Mouse (Mus musculus) bone marrow, adult 2 months (tissue): ENCODE data around the gene Ninj1. TPM values are rescaled to one million over a fixed set of nuclear protein-coding genes. Genes with fewer than 3 reads are reported as not detected.

Experiments
- H3K27ac ChIP-seq: fragments of 200-500 bp; 2 replicates; pipeline ENCODE4 v1.5.1; 2012; ENCODE audit warnings: low read depth, mild to moderate bottlenecking, control low read depth, inconsistent platforms, low read length; ENCODE audit not compliant: control insufficient read depth, poor library complexity, insufficient read depth
- H3K4me1 ChIP-seq: fragments of 200-500 bp; 2 replicates; pipeline ENCODE4 v1.6.1; 2011; ENCODE audit warnings: low read length; ENCODE audit not compliant: control insufficient read depth, insufficient read depth
- H3K4me3 ChIP-seq: fragments of 200-500 bp; replicated peaks from 2 replicates; pipeline ENCODE3; 2011; ENCODE audit warnings: mild to moderate bottlenecking, low read depth, low read length, control low read depth; ENCODE audit not compliant: control insufficient read depth
- CTCF ChIP-seq: fragments of 200-500 bp; IDR thresholded peaks from 2 replicates; pipeline ENCODE4 v1.5.1; 2011; ENCODE audit warnings: low read length, control low read depth; ENCODE audit not compliant: control insufficient read depth, insufficient read depth
- POLR2A ChIP-seq: fragments of 200-500 bp; IDR thresholded peaks from 2 replicates; pipeline ENCODE4 v1.6.1; 2011; ENCODE audit warnings: low read depth, mild to moderate bottlenecking, control low read depth, low read length, borderline replicate concordance; ENCODE audit not compliant: control insufficient read depth
- WGBS: fragments of 180-500 bp; shearing (Covaris S2); methylation state at CpG from one replicate; pipeline ENCODE4 v1.1.7; 2018; 5-methylcytosine and 5-hydroxymethylcytosine counted together
- polyA plus RNA-seq: library from polyadenylated mRNA; stranded (reverse); fragments of >200 nt; gene quantifications from 2 replicates; pipeline ENCODE4 v1.2.4, GENCODE M21; 2011; ENCODE audit warnings: low replicate concordance; ENCODE audit not compliant: missing spikeins, insufficient read depth, insufficient read length

The Ninj1 gene
- 21.4 and 36.6 TPM in 2 replicates for polyA plus RNA-seq

- under 1% methylated on average over 84 of the region's 87 CpGs for WGBS
- TF ChIP-seq CTCF: no peak
- peak; percentile 84; the same call in 1 of the 2 replicates for TF ChIP-seq POLR2A
- peaks cover 13% of the 10 kb centered on the region for H3K4me1 ChIP-seq
- H3K4me3 ChIP-seq: peak within 1 kb of the TSS; percentile 82
- H3K27ac ChIP-seq: peak within 1 kb of the TSS; percentile 84
Measured at GRCm38 (mm10) chr13:49187288-49188218, at the start of gene Ninj1. Gene Ninj1, plus strand, starts transcription at chr13:49187485.

- Histone ChIP-seq H3K27ac (no peak overlapping the region), H3K4me3 (no peak overlapping the region), H3K4me1 (no peaks in the 10 kb centered on the region)
- 72% methylated on average over 4 of the region's 4 CpGs for WGBS
- no peak for TF ChIP-seq CTCF
- no peak for TF ChIP-seq POLR2A
Measured at GRCm38 (mm10) chr13:49140567-49140966, 46.7 kb upstream of the Ninj1 start.

DNA sequence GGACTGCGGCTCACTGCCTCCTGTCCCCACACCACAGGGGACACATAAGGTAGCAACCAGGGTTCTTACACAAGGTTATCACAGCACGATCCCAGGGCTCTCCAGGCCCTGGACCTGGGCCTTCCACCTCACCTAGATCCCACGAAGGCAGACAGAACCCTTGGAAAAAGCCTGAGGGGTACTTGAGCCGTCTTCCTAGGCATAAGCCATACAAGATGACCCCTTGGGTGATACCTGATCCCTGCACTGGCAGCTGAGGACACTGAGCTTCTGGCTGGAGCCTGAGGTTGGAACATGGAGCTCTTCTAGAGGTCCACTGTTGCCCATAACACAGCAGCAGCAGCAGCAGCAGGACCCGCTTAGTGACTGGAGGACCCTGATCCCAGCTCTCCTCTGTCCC, 44.9 kb upstream of the Ninj1 start:
- no peaks in the 10 kb centered on the region for H3K4me1 ChIP-seq
- H3K27ac ChIP-seq: no peak overlapping the region
- TF ChIP-seq CTCF: no peak
- no peak for TF ChIP-seq POLR2A
- 81% methylated on average over 5 of the region's 5 CpGs for WGBS
- no peak overlapping the region for H3K4me3 ChIP-seq

DNA sequence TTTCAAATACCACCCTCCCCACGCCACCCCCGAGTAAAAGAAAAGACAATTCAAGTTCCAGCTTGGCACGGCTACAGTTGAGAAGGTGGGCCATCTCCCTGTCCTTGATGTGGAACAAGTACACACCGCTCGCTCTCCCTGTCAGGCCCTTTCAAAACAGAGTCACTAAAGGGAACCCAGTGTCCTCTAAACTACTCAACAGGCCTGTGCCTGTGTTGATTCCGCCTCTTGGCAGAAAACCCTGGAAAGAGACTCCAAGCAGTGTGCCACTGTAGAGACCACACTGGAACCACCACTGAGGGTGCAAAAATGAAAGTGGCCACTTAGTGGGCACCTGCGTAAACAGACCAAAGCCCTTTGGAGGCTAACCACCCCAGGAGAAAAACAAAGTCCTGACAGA, 44.0 kb upstream of the Ninj1 start:
- WGBS: 81% methylated on average over 7 of the region's 7 CpGs
- H3K27ac ChIP-seq: no peak overlapping the region
- TF ChIP-seq CTCF (no peak), POLR2A (no peak)
- H3K4me3 ChIP-seq: no peak overlapping the region
- H3K4me1 ChIP-seq: no peaks in the 10 kb centered on the region

- Histone ChIP-seq H3K4me3 (no peak overlapping the region), H3K27ac (no peak overlapping the region), H3K4me1 (no peaks in the 10 kb centered on the region)
- 67% methylated on average over 6 of the region's 6 CpGs for WGBS
- TF ChIP-seq CTCF: no peak
- no peak for TF ChIP-seq POLR2A
Measured at GRCm38 (mm10) chr13:49144451-49144850, 42.8 kb upstream of the Ninj1 start.

DNA sequence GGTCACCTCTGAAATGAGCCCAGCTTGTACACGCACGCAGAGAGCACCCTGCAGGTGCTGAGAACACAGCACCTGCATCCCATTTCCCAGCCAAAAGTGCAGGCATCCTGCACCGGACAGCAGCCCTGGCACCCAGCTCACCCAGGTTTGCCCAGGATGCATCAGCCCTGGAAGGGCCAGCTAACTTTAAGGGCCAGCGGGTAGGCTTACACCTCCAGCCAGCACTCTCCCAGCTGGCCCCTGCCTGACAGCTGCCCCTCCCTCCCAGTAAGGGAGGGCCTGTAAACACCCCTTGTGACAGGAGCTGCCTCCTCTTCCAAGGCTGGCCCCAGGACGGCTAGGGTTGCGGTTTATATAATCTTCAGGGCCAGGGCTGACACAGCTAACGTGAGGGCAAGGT, 41.9 kb upstream of the Ninj1 start:
- WGBS: 69% methylated on average over 7 of the region's 7 CpGs
- Histone ChIP-seq H3K4me3 (no peak overlapping the region), H3K4me1 (no peaks in the 10 kb centered on the region), H3K27ac (no peak overlapping the region)
- TF ChIP-seq POLR2A (no peak), CTCF (no peak)

GRCm38 (mm10) chr13:49146040-49146697, 41.1 kb upstream of the Ninj1 start:
- Histone ChIP-seq H3K27ac (no peak overlapping the region), H3K4me3 (no peak overlapping the region), H3K4me1 (no peaks in the 10 kb centered on the region)
- WGBS: 32% methylated on average over 17 of the region's 17 CpGs
- TF ChIP-seq CTCF (no peak), POLR2A (no peak)

DNA sequence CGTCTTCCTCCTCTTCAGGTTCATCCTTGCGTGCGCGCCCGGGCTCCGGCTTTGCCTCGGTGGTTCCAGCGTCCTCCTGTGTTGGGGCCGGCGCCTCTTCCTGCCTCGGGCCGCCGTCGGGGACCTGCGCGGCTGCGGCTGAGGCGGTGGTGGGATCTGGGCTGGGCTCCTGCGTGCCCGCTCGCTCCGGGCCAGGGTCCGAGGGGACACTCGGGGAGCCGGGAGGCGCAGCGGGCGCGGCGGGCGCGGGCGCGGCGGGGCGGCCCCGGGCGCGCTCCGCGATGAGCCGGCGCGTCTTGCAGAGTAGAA, 40.6 kb upstream of the Ninj1 start:
- TF ChIP-seq CTCF (no peak), POLR2A (no peak)
- no peak overlapping the region for H3K27ac ChIP-seq
- H3K4me1 ChIP-seq: no peaks in the 10 kb centered on the region
- no peak overlapping the region for H3K4me3 ChIP-seq
- WGBS: 2% methylated on average over 32 of the region's 44 CpGs
